Mouse (Mus musculus) left cerebral cortex, adult 18-20 months (tissue): ENCODE measurements around the gene Snx18. TPM values are rescaled to one million over a fixed set of nuclear protein-coding genes. Genes with fewer than 3 reads are reported as not detected.

ENCODE experiments used
- DNase-seq, 2 experiments: peaks; one replicate each; pipeline ENCODE4 v3.0.0; 2021 to 2022; ENCODE audit warnings: low spot score in 2 of 2, mixed read lengths in 1 of 2
- total RNA-seq, 2 experiments: library from RNA; stranded (reverse); gene quantifications; 2 replicates each; pipeline ENCODE4 v1.2.3; 2021

The Snx18 gene
- total RNA-seq, 2 experiments from 2014 or later: 22.3 TPM

GRCm38 (mm10) chr13:113599701-113600530 is 18.4 kb downstream of the Snx18 start:
- no peak for DNase-seq

- DNase-seq: no peak
These were observed 20.7 kb downstream of the Snx18 start for GRCm38 (mm10) chr13:113597616-113598015.

- no peak for DNase-seq
These were observed 21.4 kb downstream of the Snx18 start for GRCm38 (mm10) chr13:113596821-113597541.

GRCm38 (mm10) chr13:113595987-113596386 is 22.4 kb downstream of the Snx18 start:
- no peak for DNase-seq

GRCm38 (mm10) chr13:113595219-113595618 is 23.1 kb downstream of the Snx18 start:
- no peak for DNase-seq

- DNase-seq: no peak
These were observed 24.0 kb downstream of the Snx18 start for GRCm38 (mm10) chr13:113594361-113594760.

- DNase-seq: no peak
These were observed 24.7 kb downstream of the Snx18 start for GRCm38 (mm10) chr13:113593711-113594110.

- no peak for DNase-seq
These were observed 25.6 kb downstream of the Snx18 start for GRCm38 (mm10) chr13:113592703-113593200.

- no peak for DNase-seq
These were observed 27.0 kb downstream of the Snx18 start for GRCm38 (mm10) chr13:113591336-113591735.

GRCm38 (mm10) chr13:113590216-113590615 is 28.1 kb downstream of the Snx18 start:
- no peak for DNase-seq

GRCm38 (mm10) chr13:113589499-113589898 is 28.9 kb downstream of the Snx18 start:
- DNase-seq: no peak

GRCm38 (mm10) chr13:113587200-113587936 is 31.0 kb downstream of the Snx18 start:
- DNase-seq: peak in 1 of 2 experiments; percentile 19

- DNase-seq: no peak
These were observed 32.8 kb downstream of the Snx18 start for GRCm38 (mm10) chr13:113585606-113586005.

- DNase-seq: no peak
These were observed 33.9 kb downstream of the Snx18 start for GRCm38 (mm10) chr13:113584431-113584830.

GRCm38 (mm10) chr13:113583563-113583962 is 34.8 kb downstream of the Snx18 start:
- DNase-seq: no peak

- no peak for DNase-seq
These were observed 36.3 kb downstream of the Snx18 start for GRCm38 (mm10) chr13:113582024-113582423.

GRCm38 (mm10) chr13:113581436-113581835 is 36.9 kb downstream of the Snx18 start:
- DNase-seq: no peak

GRCm38 (mm10) chr13:113580400-113580790 is 38.0 kb downstream of the Snx18 start:
- DNase-seq: no peak

GRCm38 (mm10) chr13:113579788-113580399 is 38.5 kb downstream of the Snx18 start:
- no peak for DNase-seq

- DNase-seq: no peak
These were observed 44.1 kb downstream of the Snx18 start for GRCm38 (mm10) chr13:113574232-113574631.

- no peak for DNase-seq
These were observed 45.0 kb downstream of the Snx18 start for GRCm38 (mm10) chr13:113573377-113573776.
